Mouse (Mus musculus): ENCODE measurements at regions not wholly inside any gene's neighbourhood (a gene's known extent, or its start where the extent isn't known, plus 50 kb on each side); places are given as distances from the start of the nearest gene placed in this dataset.

GRCm38 (mm10) chr10:42095986-42096385 lies 77.7 kb upstream of the Armc2 start:
- intact Hi-C loops (cut with DNase I), result no loop called here
- DNase-seq, result no peak

DNA sequence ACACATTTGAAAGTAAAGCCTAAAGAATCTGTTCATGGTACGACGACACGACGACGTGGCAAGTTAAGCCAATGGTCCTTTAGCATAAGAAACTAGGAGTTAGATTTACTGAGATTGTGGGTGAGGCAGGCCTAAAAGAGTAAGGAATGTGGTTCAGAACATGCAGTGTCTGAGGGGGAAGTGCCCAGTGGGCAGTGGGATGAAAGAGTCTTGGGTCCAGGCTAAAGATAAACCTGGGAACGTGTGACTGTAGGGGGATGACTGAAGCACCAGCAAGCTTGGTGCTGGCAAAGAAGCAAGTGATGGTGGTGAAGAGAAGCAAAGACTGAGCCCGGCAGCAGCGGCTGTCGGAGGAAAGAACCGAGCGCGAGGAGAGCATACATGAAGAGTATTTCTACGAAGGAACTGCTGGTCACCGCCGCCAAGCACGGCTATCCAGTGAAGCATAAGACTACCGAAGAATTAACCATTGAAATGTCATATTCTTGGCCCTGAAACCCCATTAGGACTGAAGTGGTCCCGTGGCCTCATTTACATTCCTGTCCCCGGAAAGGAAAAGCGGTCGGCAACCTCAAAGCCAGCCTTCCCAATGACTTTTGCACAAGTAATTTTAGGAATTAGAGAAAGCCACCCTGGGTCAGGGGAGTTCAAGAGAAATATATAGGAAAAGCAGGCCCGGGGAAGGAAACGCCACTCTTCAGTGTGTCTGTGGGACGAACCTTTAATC lies 76.2 kb upstream of the Armc2 start:
- intact Hi-C loops (cut with DNase I), result no loop called here
- DNase-seq, result no peak

DNA sequence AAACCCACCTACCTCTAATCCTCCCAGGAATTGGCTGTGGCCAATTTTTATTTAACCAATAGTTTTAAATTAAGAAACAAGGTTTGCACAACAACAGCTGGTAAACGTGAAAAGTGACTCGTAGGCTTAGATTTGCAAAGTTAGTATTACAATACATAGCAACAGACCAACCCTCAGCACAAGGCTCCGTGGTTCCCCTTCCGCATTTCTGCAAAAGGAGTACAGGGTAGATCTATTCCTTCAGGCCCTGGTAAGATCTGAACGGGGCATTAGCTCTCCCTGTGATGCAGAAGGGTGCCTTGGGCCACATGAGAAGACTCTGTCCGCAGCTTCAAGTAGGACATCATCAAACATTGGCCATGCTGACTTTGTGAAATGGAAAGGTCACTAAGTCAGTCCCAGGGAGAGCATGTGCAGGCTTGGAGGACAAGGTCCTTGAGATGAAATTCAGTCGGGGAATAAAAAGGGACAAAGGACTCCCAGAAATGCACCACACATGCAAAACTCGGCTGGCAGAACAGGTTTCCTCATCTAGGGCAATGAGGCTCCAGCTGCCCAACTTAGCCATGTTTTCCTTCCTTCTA lies 75.0 kb upstream of the Armc2 start:
- intact Hi-C loops (cut with DNase I), result no loop called here

DNA sequence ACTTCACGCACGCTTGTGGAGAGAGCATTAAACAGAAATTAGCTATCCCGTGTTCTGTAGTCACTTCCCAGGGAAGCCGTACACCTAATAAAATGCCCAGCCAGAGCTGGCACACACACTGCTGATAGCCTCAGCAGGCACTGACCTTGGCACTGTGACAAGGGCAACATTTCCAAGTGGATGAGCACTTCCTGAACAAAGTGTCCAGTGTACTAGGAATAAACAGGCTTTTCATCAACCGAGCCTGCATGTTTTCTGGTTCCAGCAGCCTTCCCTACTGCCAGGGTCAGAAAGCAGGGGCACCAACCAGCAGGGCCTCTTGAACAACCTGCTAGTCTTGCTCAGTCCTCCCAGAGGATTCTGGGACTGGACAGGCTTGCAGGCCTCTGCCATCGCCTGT lies 74.3 kb upstream of the Armc2 start:
- intact Hi-C loops (cut with DNase I), result no loop called here
- peak; percentile 55 to 68 for DNase-seq

More for the DNA sequence above, 75.0 kb upstream of the Armc2 start:
- no peak for DNase-seq

GRCm38 (mm10) chr10:42091546-42092168 lies 73.4 kb upstream of the Armc2 start:
- intact Hi-C loops (cut with DNase I), result no loop called here
- DNase-seq, result no peak

DNA sequence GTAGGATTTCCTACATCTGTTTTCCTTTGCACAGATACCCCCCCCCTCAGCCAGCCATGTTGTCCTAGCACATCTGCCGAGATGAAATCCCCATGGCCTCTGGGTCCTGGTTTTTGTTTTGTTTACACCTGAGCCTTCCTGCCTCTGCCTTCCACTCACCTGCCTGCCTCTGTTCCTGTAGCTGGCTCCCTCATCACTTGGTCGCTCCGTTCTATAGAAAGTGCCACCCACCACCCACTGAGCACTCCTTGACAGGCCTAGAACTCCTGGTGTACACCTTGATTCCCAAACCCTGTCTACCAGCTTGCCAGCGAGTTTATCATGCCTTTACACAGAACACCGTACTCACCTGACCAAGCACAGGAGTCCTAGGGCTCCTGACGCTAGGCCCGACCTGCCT lies 72.6 kb upstream of the Armc2 start:
- DNase-seq, result no peak
- intact Hi-C loops (cut with DNase I), result no loop called here

- intact Hi-C loops (cut with DNase I), result no loop called here
- no peak for DNase-seq
Observed at GRCm38 (mm10) chr10:42090147-42090546, 71.9 kb upstream of the Armc2 start.

DNA sequence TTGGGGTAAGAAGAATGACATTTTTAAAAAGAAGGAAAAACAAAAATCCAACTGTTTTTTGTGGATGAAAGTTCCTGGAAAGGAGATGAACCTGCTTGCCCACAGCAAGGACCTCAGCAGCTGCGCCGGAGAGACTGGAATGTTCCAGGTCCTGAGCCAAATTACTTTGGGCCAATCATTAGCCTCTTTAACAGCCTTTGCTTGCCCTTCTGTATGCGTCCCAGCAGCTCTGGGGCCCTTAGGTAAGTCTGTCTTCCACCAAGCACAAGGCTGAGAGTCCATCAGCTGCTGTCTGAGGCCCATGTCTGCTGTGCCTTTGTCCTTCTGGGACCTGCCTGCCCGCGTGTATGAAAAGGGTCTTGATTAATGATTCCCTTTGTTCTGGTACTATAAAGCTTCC lies 71.4 kb upstream of the Armc2 start:
- intact Hi-C loops (cut with DNase I), result no loop called here
- DNase-seq, result peak; percentile 72 to 75

DNA sequence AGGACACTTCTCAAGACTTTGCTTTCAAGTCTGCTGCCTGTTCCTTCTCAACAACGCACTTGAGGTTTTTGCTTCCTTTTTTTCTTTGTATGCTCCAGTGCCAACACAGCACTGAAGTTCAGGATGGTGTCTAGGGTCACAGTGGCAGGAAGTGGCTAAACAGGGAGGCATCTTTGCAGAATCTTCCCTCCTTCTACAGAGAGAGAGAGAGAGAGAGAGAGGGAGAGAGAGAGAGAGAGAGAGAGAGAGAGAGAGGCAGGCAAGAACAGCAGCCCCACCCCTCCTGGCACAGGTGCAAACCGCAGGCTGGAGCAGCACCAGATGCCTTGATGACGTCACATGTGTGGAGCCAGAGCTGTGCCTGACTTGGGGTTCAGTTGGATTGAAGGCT lies 71.0 kb upstream of the Armc2 start:
- DNase-seq, result peak; percentile 86
- intact Hi-C loops (cut with DNase I), result no loop called here

GRCm38 (mm10) chr10:42088570-42089234 lies 70.5 kb upstream of the Armc2 start:
- DNase-seq, result no peak
- intact Hi-C loops (cut with DNase I), result no loop called here

DNA sequence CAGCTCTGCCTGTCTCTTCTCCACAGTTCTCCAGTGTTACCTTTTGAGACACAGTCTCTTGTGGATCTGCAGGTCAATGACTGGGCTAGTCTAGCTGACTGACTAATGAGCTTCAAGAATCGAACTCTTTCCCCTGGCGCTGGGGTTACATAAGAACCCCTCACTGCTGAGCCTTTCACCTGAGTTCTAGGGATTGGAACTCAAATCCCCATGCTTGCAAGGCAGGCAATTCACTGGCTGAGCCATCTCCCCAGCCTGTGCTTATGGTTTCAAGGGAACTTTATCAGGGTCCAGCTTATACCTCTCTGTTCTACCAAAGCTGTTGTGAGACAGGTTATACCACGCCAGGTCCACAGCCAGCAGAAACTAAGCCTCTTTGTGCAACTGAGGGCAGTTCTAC lies 69.7 kb upstream of the Armc2 start:
- DNase-seq, result no peak
- intact Hi-C loops (cut with DNase I), result no loop called here

DNA sequence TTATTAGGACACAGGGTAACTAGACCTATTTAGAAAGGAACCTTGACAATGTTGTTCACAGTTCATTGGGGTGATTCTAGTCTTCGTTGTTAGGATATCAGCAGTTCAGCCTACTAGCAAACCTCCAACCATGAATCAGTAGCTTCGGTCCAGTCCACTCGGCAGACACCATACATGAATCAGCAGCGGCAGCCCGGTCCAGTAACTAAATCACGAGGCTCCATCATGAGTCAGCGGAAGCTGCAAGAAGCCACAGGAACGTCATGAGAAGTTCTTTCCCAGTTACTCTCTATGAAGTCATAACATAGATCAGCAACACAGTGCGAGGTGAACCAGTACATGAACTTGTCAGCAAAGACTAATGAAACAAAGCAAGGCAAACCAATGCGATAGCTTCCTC lies 68.4 kb upstream of the Armc2 start:
- intact Hi-C loops (cut with DNase I), result no loop called here
- no peak for DNase-seq

DNA sequence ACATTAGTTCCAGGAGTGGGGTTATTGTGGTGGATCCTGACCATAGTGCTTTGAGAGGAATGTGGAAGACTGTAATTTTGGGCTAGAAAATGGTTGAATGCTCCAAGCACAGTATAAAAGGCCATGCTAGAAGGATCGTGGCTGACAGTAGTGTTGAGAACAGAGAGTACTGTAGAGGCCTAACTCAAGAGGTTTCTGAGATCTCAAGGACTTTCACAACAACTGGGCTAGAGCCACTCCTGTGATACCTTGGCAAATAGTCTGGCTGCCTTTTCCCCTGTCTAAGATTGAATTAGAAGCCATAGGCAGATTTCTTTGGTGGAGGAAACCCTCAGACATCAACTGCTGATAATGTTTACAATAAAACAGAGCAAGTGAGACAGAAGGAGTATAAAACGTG lies 67.1 kb upstream of the Armc2 start:
- intact Hi-C loops (cut with DNase I), result no loop called here
- no peak for DNase-seq

DNA sequence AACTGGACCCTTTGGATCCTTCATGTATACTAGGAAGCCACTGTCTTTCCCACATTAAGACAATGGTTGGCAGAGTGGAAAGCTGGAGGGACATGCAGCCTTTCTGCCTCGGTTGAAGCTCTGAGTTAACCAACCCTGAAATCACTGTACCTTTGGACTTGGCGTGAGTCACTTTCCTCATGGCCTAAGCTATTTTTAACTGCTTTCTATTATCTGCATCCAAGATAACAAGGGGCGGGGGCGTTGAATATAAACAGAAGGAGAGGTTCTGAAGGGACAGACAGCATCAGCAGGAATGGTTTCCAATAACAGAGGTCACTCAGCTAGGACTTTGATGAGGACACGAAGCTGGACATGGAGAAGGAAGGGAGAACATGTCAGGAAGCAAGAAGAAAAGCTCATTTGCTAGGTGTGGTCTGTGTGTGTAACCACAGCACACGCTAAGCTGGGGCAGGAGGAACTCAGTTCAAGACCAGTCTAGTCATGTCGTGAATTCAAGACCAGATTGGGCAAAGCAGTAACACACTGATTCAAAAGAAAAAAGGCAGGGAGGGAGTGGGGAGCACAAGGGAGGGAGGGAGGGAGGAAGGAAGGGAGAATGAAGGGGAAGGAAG lies 64.1 kb upstream of the Armc2 start:
- intact Hi-C loops (cut with DNase I), result no loop called here
- peak in 1 of 2 experiments; percentile 20 for DNase-seq

DNA sequence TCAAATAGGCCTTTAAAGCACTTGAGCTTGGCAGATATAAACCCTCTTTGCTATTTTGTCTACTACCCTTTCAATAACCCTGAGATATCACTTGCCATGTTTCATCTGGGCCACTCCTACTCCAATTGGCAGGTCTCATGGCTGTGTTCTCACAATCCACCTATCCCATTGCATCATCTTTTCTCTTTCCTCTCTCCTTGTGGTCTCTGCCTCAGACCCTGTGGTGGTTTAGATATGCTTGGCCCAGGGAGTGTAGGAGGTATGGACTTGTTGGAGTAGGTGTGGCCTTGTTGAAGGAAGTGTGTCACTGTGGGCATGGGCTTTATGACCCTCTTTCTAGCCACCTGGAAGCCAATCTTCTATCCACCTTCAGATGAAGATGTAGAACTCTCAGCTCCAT lies 61.5 kb upstream of the Armc2 start:
- DNase-seq, result no peak
- intact Hi-C loops (cut with DNase I), result no loop called here

DNA sequence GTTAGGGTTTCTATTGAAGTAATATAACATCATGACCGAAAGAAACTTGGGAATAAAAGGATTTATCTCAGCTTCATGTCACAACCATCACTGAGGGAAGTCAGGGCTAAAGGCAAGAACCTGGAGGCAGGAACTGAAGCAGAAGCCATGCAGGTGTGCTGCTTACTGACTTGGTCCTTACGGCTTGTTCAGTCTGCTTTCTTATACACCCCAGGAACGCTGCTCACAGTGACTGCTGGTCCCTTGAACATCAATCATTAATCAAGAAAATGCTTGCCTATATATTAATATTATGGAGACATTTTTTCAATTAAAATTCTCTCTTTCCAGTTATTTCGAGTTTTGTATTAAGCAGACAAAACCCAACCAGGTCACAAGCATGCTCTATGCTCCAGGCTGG lies 58.5 kb upstream of the Armc2 start:
- DNase-seq, result no peak
- intact Hi-C loops (cut with DNase I), result no loop called here

GRCm38 (mm10) chr10:42075545-42075944 lies 57.3 kb upstream of the Armc2 start:
- no peak for DNase-seq
- intact Hi-C loops (cut with DNase I), result no loop called here

DNA sequence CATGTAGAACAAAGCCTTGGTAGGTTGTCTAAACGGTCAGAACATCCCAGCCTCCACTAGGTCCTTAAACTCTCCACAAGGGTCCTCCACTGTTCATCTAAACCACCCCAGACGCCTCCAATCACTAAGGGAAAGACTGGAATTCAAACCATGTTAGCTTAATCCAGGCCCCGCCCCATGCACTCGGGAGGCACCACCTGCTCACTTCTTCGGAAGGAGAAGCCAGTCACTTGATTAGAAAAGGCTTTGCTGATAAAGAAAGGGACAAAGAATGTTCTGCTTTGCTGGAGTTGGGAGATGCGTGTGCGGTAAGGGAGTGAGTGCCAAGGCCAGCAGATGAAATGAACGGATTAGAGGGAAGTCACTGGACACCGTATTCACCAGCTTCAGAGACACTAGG lies 54.5 kb upstream of the Armc2 start:
- DNase-seq, result no peak
- intact Hi-C loops (cut with DNase I), result loop anchor here (5.0 kb wide), 3 partner anchors 90 to 220 kb away; partner anchors contain the start of gene Foxo3

GRCm38 (mm10) chr10:42072131-42072530 lies 53.9 kb upstream of the Armc2 start:
- DNase-seq, result no peak
- intact Hi-C loops (cut with DNase I), result loop anchor here (5.0 kb wide), 3 partner anchors 90 to 220 kb away; partner anchors contain the start of gene Foxo3

GRCm38 (mm10) chr10:42071404-42072024 lies 53.3 kb upstream of the Armc2 start:
- DNase-seq, result no peak
- intact Hi-C loops (cut with DNase I), result loop anchor here (5.0 kb wide), 3 partner anchors 89 to 221 kb away; partner anchors contain the start of gene Foxo3

Measured in heart, postnatal 10 days (tissue).